Mouse (Mus musculus) stomach, embryonic 14.5 days (tissue): ENCODE measurements around the gene Ptprj. TPM values are rescaled to one million over a fixed set of nuclear protein-coding genes. Genes with fewer than 3 reads are reported as not detected.
A peak's percentile ranks its signal among the peaks of the same experiment; 100 is the strongest.

Source experiments
- ATAC-seq: fragments of 200-750 bp; cut with Nextera tagmentation; 2 replicates; pipeline ENCODE4 v1.8.0; 2017; ENCODE audit warnings: low read depth, moderate TSS enrichment; ENCODE audit not compliant: insufficient number of reproducible peaks, insufficient read depth, low FRiP score
- H3K27ac ChIP-seq: fragments of 300-500 bp; sonication (generic); 2 replicates; pipeline ENCODE4 v1.5.1; 2014; ENCODE audit warnings: mild to moderate bottlenecking, low read length, moderate library complexity, mixed read lengths
- H3K27me3 ChIP-seq: fragments of 300-500 bp; sonication (generic); 2 replicates; pipeline ENCODE4 v1.6.1; 2014; ENCODE audit warnings: low read length, control low read depth, mixed read lengths; ENCODE audit not compliant: control insufficient read depth, insufficient read depth
- H3K36me3 ChIP-seq: fragments of 300-500 bp; sonication (generic); 2 replicates; pipeline ENCODE4 v1.6.1; 2014; ENCODE audit warnings: mild to moderate bottlenecking, control low read depth, low read length, moderate library complexity, mixed read lengths; ENCODE audit not compliant: control insufficient read depth, insufficient read depth
- H3K4me1 ChIP-seq: fragments of 300-500 bp; sonication (generic); 2 replicates; pipeline ENCODE4 v1.6.1; 2014; ENCODE audit warnings: low read length, control low read depth, mixed read lengths; ENCODE audit not compliant: control insufficient read depth, insufficient read depth
- H3K4me2 ChIP-seq: fragments of 300-500 bp; sonication (generic); replicated peaks from 2 replicates; pipeline ENCODE4 v1.6.1; 2014; ENCODE audit warnings: low read depth, low read length, control low read depth
- H3K4me3 ChIP-seq: fragments of 300-500 bp; sonication (generic); 2 replicates; pipeline ENCODE4 v1.5.1; 2014; ENCODE audit warnings: low read depth, low read length, control low read depth
- H3K9ac ChIP-seq: fragments of 300-500 bp; sonication (generic); replicated peaks from 2 replicates; pipeline ENCODE4 v1.6.1; 2014; ENCODE audit warnings: low read depth, mild to moderate bottlenecking, control low read depth, low read length, moderate library complexity, mixed read lengths
- H3K9me3 ChIP-seq: fragments of 300-500 bp; sonication (generic); 2 replicates; pipeline ENCODE4 v1.6.1; 2016; ENCODE audit warnings: low read depth, low read length, control low read depth; ENCODE audit not compliant: control insufficient read depth
- WGBS: fragments of 180-500 bp; shearing (Covaris S2); extraction: QIAGEN DNeasy Blood & Tissue Kit; methylation state at CpG from one replicate; pipeline ENCODE4 v1.1.7; 2014; 5-methylcytosine and 5-hydroxymethylcytosine counted together
- polyA plus RNA-seq: library from polyadenylated mRNA; unstranded; fragments of >200 nt; fragmentation: Nextera tagmentation; extraction: Ambion mirVana; gene quantifications from 2 replicates; pipeline ENCODE4 v1.2.1, GENCODE M21; 2014

The Ptprj gene
- polyA plus RNA-seq, 1 experiment from 2014 or later: 6.0 TPM

GRCm38 (mm10) chr2:90581796-90582125 lies 1.3 kb upstream of the Ptprj start:
- Histone ChIP-seq H3K9me3 (no peaks in the 10 kb centered on the region), H3K4me2 (no peak overlapping the region), H3K9ac (no peak overlapping the region), H3K4me1 (peaks cover 4% of the 10 kb centered on the region; the same call in 1 of the 2 replicates), H3K36me3 (no peaks in the 10 kb centered on the region), H3K4me3 (no peak overlapping the region), H3K27ac (no peak overlapping the region), H3K27me3 (no peaks in the 10 kb centered on the region)
- no peak for ATAC-seq
- WGBS: 57% methylated on average over 1 of the region's 1 CpGs

- WGBS: 11% methylated on average over 11 of the region's 11 CpGs
- peak overlapping the region; percentile 92 for H3K4me3 ChIP-seq
- peak overlapping the region; percentile 92 for H3K4me2 ChIP-seq
- peaks cover 4% of the 10 kb centered on the region; the same call in 1 of the 2 replicates for H3K4me1 ChIP-seq
- H3K9me3 ChIP-seq: no peaks in the 10 kb centered on the region
- peak; percentile 43; the same call in 1 of the 2 replicates for ATAC-seq
- H3K27ac ChIP-seq: peak overlapping the region; percentile 86; the same call in 1 of the 2 replicates
- peak overlapping the region; percentile 74 for H3K9ac ChIP-seq
- no peaks in the 10 kb centered on the region for H3K36me3 ChIP-seq
- no peaks in the 10 kb centered on the region for H3K27me3 ChIP-seq
These were observed 754 bp upstream of the Ptprj start for GRCm38 (mm10) chr2:90581006-90581795.

- Histone ChIP-seq H3K27me3 (no peaks in the 10 kb centered on the region), H3K4me1 (peaks cover 4% of the 10 kb centered on the region; the same call in 1 of the 2 replicates), H3K4me3 (peak overlapping the region; percentile 92), H3K9ac (peak overlapping the region; percentile 74), H3K27ac (peak overlapping the region; percentile 86), H3K36me3 (no peaks in the 10 kb centered on the region), H3K9me3 (no peaks in the 10 kb centered on the region), H3K4me2 (peak overlapping the region; percentile 92)
- ATAC-seq: peak; percentile 20; the same call in 1 of the 2 replicates
- WGBS: 0% methylated on average over 44 of the region's 44 CpGs
These were observed 665 bp downstream of the Ptprj start for GRCm38 (mm10) chr2:90579728-90580235.

GRCm38 (mm10) chr2:90579038-90579727 lies 1.3 kb downstream of the Ptprj start:
- peak overlapping the region; percentile 74 for H3K9ac ChIP-seq
- no peaks in the 10 kb centered on the region for H3K9me3 ChIP-seq
- H3K4me1 ChIP-seq: peaks cover 4% of the 10 kb centered on the region; the same call in 1 of the 2 replicates
- peak overlapping the region; percentile 92 for H3K4me3 ChIP-seq
- peak overlapping the region; percentile 92 for H3K4me2 ChIP-seq
- H3K36me3 ChIP-seq: no peaks in the 10 kb centered on the region
- ATAC-seq: no peak
- peak overlapping the region; percentile 86 for H3K27ac ChIP-seq
- no peaks in the 10 kb centered on the region for H3K27me3 ChIP-seq
- 1% methylated on average over 23 of the region's 23 CpGs for WGBS

GRCm38 (mm10) chr2:90577451-90578279 lies 2.8 kb downstream of the Ptprj start:
- Histone ChIP-seq H3K27ac (no peak overlapping the region), H3K36me3 (no peaks in the 10 kb centered on the region), H3K4me1 (peaks cover 4% of the 10 kb centered on the region; the same call in 1 of the 2 replicates), H3K9me3 (no peaks in the 10 kb centered on the region), H3K4me3 (no peak overlapping the region), H3K4me2 (no peak overlapping the region), H3K9ac (no peak overlapping the region), H3K27me3 (no peaks in the 10 kb centered on the region)
- WGBS: 88% methylated on average over 7 of the region's 7 CpGs
- ATAC-seq: no peak

- Histone ChIP-seq H3K4me3 (no peak overlapping the region), H3K27ac (no peak overlapping the region; the same call in 1 of the 2 replicates), H3K9me3 (no peaks in the 10 kb centered on the region), H3K4me2 (no peak overlapping the region), H3K36me3 (no peaks in the 10 kb centered on the region), H3K4me1 (peaks cover 4% of the 10 kb centered on the region; the same call in 1 of the 2 replicates), H3K27me3 (no peaks in the 10 kb centered on the region), H3K9ac (no peak overlapping the region)
- no peak for ATAC-seq
- WGBS: 59% methylated on average over 1 of the region's 1 CpGs
These were observed 3.5 kb downstream of the Ptprj start for GRCm38 (mm10) chr2:90576936-90577335.

- Histone ChIP-seq H3K9ac (no peak overlapping the region), H3K4me1 (peaks cover 4% of the 10 kb centered on the region; the same call in 1 of the 2 replicates), H3K36me3 (no peaks in the 10 kb centered on the region), H3K9me3 (no peaks in the 10 kb centered on the region), H3K4me2 (no peak overlapping the region), H3K27ac (no peak overlapping the region), H3K4me3 (no peak overlapping the region), H3K27me3 (no peaks in the 10 kb centered on the region)
- 80% methylated on average over 6 of the region's 6 CpGs for WGBS
- no peak for ATAC-seq
These were observed 4.0 kb downstream of the Ptprj start for GRCm38 (mm10) chr2:90576411-90576810.

GRCm38 (mm10) chr2:90575713-90576112 lies 4.7 kb downstream of the Ptprj start:
- Histone ChIP-seq H3K4me1 (no peaks in the 10 kb centered on the region), H3K27ac (no peak overlapping the region), H3K27me3 (no peaks in the 10 kb centered on the region), H3K4me3 (no peak overlapping the region), H3K9me3 (no peaks in the 10 kb centered on the region), H3K36me3 (no peaks in the 10 kb centered on the region), H3K4me2 (no peak overlapping the region), H3K9ac (no peak overlapping the region)
- ATAC-seq: no peak
- WGBS: 67% methylated on average over 5 of the region's 5 CpGs
